Mouse (Mus musculus) cerebellum, adult 2 months (tissue): ENCODE results near the gene Bud23.

Experiments used
- CTCF ChIP-seq: fragments of 200-500 bp; IDR thresholded peaks from 2 replicates; pipeline ENCODE4 v1.5.1; 2011; ENCODE audit warnings: low read depth, mild to moderate bottlenecking, control low read depth, low read length, moderate library complexity, borderline replicate concordance; ENCODE audit not compliant: insufficient read depth
- POLR2A ChIP-seq: fragments of 200-500 bp; IDR thresholded peaks from 2 replicates; pipeline ENCODE4 v1.6.1; 2011; ENCODE audit warnings: low read length, control low read depth, borderline replicate concordance; ENCODE audit not compliant: insufficient read depth

- TF ChIP-seq CTCF (no peak), POLR2A (no peak)
Observed at GRCm38 (mm10) chr5:135010320-135010709, 54.4 kb downstream of the Bud23 start.
